Mouse (Mus musculus) heart, adult 2 months (tissue): ENCODE measurements around the gene Alox12. TPM values are rescaled to one million over a fixed set of nuclear protein-coding genes. Genes with fewer than 3 reads are reported as not detected.

Source experiments
- DNase-seq, 2 experiments: peaks; one replicate each; pipeline ENCODE4 v3.0.0; 2021
- H3K27ac ChIP-seq: fragments of 200-600 bp; 2 replicates; pipeline ENCODE4 v1.8.1; 2022
- H3K27me3 ChIP-seq: fragments of 200-500 bp; 2 replicates; pipeline ENCODE4 v1.6.1; 2012; ENCODE audit warnings: mild to moderate bottlenecking, low read length, inconsistent platforms, mixed read lengths; ENCODE audit not compliant: control insufficient read depth, insufficient read depth
- H3K36me3 ChIP-seq: fragments of 200-500 bp; 2 replicates; pipeline ENCODE4 v1.6.1; 2012; ENCODE audit warnings: low read length, inconsistent platforms; ENCODE audit not compliant: control insufficient read depth, insufficient read depth
- H3K4me1 ChIP-seq: fragments of 200-500 bp; 2 replicates; pipeline ENCODE4 v1.6.1; 2011; ENCODE audit warnings: low read length; ENCODE audit not compliant: control insufficient read depth, insufficient read depth
- H3K4me3 ChIP-seq: fragments of 200-600 bp; 2 replicates; pipeline ENCODE4 v1.8.1; 2022
- H3K79me2 ChIP-seq: fragments of 200-500 bp; replicated peaks from 2 replicates; pipeline ENCODE4 v1.6.1; 2012; ENCODE audit warnings: mild to moderate bottlenecking, inconsistent platforms, low read length, moderate library complexity, mixed read lengths; ENCODE audit not compliant: control insufficient read depth, insufficient read depth
- H3K9ac ChIP-seq: fragments of 200-500 bp; 2 replicates; pipeline ENCODE4 v1.6.1; 2012; ENCODE audit warnings: low read depth, mild to moderate bottlenecking, control low read depth, inconsistent platforms, low read length, mixed read lengths
- CTCF ChIP-seq: fragments of 200-600 bp; IDR thresholded peaks from 2 replicates; pipeline ENCODE4 v1.8.1; 2022; ENCODE audit warnings: antibody characterized with exemption, mild to moderate bottlenecking, moderate library complexity
- EP300 ChIP-seq: fragments of 200-500 bp; IDR thresholded peaks from 2 replicates; pipeline ENCODE4 v1.6.1; 2011; ENCODE audit warnings: low read depth, low read length, control low read depth; ENCODE audit not compliant: insufficient read depth
- POLR2A ChIP-seq: fragments of 200-500 bp; IDR thresholded peaks from 2 replicates; pipeline ENCODE4 v1.6.1; 2011; ENCODE audit warnings: mild to moderate bottlenecking, low read depth, low read length, control low read depth; ENCODE audit not compliant: insufficient read depth
- WGBS: fragments of 180-500 bp; shearing (Covaris S2); methylation state at CpG from one replicate; pipeline ENCODE4 v1.1.7; 2018; 5-methylcytosine and 5-hydroxymethylcytosine counted together
- intact Hi-C: fragments of 180-260 bp; cut with DNase I; formaldehyde crosslinking; loops from one replicate; pipeline ENCODE4 v1.15.1; 2025
- polyA plus RNA-seq: library from polyadenylated mRNA; depleted of rRNA; stranded (reverse); fragments of >200 nt; gene quantifications from 2 replicates; pipeline ENCODE4 v1.2.3, GENCODE M21; 2012
- total RNA-seq, 2 experiments: library from RNA; stranded (reverse); gene quantifications; 2 replicates each; pipeline ENCODE4 v1.2.3; 2021

Alox12 gene
- total and polyA plus RNA-seq, 3 experiments, result 2.8 to 6.2 (median 6.0) TPM

- H3K9ac ChIP-seq, result no peak overlapping the region
Observed at GRCm38 (mm10) chr11:70212896-70213295, 42.3 kb downstream of the Alox12 start.

DNA sequence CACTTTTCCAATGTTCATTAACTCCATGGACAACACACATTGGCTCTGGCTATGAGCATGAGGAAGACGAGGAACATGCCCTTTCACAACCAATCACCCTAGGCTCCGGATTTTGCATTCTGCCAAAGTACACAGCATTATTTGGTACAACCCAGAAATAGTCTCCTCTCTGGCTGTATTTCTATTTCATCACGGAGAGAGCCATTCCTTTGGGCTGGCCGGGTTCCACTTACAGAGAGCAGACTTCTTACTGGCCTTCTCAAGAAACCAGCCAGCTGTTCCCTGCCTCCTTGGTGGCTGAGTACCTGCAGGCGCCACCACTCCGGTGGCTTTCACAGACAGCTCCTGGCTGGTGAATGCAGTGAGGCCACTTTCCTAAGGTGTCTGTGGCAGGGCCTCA, 42.7 kb downstream of the Alox12 start, which contains the start of gene Slc16a11:
TSS of gene Slc16a11 (plus strand) at position 330 of the 400 bp plus-strand sequence.
- WGBS, result 53% methylated on average over 6 of the region's 6 CpGs
- H3K79me2 ChIP-seq, result no peaks in the 10 kb centered on the region
- intact Hi-C loops, result loop anchor here (1.0 to 5.0 kb wide), 3 partner anchors 40 to 158 kb away; partner anchors contain the start of gene Asgr1
- no peak for DNase-seq
- H3K4me1 ChIP-seq, result peaks cover 3% of the 10 kb centered on the region
- peak within 1 kb of the TSS; percentile 47 for H3K4me3 ChIP-seq
- H3K27me3 ChIP-seq, result peaks cover 4% of the 10 kb centered on the region; the same call in 1 of the 2 replicates
- H3K27ac ChIP-seq, result no peak within 1 kb of the TSS
- no peaks in the 10 kb centered on the region for H3K36me3 ChIP-seq
- H3K9ac ChIP-seq, result no peak within 1 kb of the TSS
- no peak for TF ChIP-seq POLR2A
- no peak for TF ChIP-seq CTCF
- TF ChIP-seq EP300, result no peak

More at GRCm38 (mm10) chr11:70212896-70213295, 42.3 kb downstream of the Alox12 start:
- H3K27me3 ChIP-seq, result peaks cover 4% of the 10 kb centered on the region; the same call in 1 of the 2 replicates
- H3K4me3 ChIP-seq, result no peak overlapping the region
- no peaks in the 10 kb centered on the region for H3K79me2 ChIP-seq
- no peak overlapping the region for H3K27ac ChIP-seq
- TF ChIP-seq EP300, result no peak
- peak; percentile 86 for TF ChIP-seq CTCF
- no peak for TF ChIP-seq POLR2A
- H3K36me3 ChIP-seq, result no peaks in the 10 kb centered on the region
- DNase-seq, result peak; percentile 68
- intact Hi-C loops, result loop anchor here (1.0 to 5.0 kb wide), 3 partner anchors 41 to 158 kb away; partner anchors contain the start of gene Asgr1
- 8% methylated on average over 9 of the region's 9 CpGs for WGBS
- peaks cover 3% of the 10 kb centered on the region for H3K4me1 ChIP-seq

DNA sequence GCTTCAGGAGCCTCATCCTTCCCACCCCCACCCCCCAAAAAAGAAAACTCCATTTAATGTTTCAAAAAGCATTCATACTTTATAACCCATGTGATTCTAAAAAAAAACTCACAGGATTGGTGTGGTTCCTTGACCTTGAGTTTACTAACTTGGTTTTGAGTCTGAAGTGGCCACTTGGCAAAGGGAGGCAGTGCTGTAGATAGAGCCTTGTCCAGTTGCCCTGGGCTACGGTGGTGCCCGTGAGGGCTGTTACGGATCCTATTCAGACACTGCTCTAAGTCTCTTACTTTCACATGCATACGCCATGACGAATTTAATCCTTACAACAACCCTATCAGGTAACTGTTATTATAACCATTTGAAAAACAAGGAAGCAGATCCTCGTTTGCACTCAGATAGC, 43.2 kb downstream of the Alox12 start:
- Histone ChIP-seq H3K27me3 (peaks cover 4% of the 10 kb centered on the region; the same call in 1 of the 2 replicates), H3K27ac (no peak overlapping the region), H3K79me2 (no peaks in the 10 kb centered on the region), H3K9ac (no peak overlapping the region), H3K4me3 (no peak overlapping the region), H3K36me3 (no peaks in the 10 kb centered on the region), H3K4me1 (peaks cover 4% of the 10 kb centered on the region)
- 75% methylated on average over 6 of the region's 6 CpGs for WGBS
- DNase-seq, result no peak
- TF ChIP-seq CTCF, result no peak
- no peak for TF ChIP-seq POLR2A
- TF ChIP-seq EP300, result no peak
- intact Hi-C loops, result loop anchor here (1.0 to 5.0 kb wide), 3 partner anchors 40 to 157 kb away; partner anchors contain the start of gene Asgr1

GRCm38 (mm10) chr11:70210681-70211080, 44.5 kb downstream of the Alox12 start:
- H3K27me3 ChIP-seq, result peaks cover 4% of the 10 kb centered on the region; the same call in 1 of the 2 replicates
- H3K9ac ChIP-seq, result no peak overlapping the region
- intact Hi-C loops, result loop anchor here (5.0 kb wide), 1 partner anchor 38 kb away; no protein-coding TSS in a partner anchor
- TF ChIP-seq POLR2A (no peak), EP300 (no peak), CTCF (no peak)
- no peaks in the 10 kb centered on the region for H3K36me3 ChIP-seq
- H3K4me1 ChIP-seq, result peaks cover 9% of the 10 kb centered on the region
- H3K79me2 ChIP-seq, result no peaks in the 10 kb centered on the region
- no peak overlapping the region for H3K27ac ChIP-seq
- H3K4me3 ChIP-seq, result no peak overlapping the region
- no peak for DNase-seq
- WGBS, result 91% methylated on average over 2 of the region's 2 CpGs

DNA sequence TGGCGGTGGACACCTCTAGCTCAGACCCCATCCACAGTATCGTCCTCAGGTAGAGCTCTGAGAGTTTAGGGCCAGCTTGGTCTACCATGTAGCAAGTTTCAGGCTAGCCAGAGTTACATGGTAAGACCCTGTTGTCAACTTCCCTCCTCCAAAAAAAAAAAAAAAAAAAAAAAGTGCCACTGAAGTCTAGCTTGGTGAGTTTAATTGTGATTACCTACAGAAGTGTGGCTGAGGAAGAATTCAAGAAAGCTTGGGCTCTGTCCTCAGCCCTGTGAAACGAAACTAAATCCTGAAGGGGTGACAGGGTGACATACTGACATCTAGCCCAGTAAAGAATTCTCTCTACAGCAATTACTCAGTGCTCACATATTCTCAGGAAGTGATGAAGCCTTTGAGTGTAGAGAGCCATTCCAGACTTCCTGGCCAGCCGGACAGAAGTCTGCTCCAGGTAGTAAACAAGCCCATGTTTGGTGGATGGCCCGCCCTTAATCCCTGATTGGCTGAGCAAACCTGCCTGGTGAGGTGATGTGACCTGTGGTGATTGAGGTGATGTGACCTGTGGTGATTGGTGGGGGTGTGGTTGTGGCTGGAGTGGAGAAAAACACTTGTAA, 46.3 kb downstream of the Alox12 start:
- H3K4me1 ChIP-seq, result peaks cover 9% of the 10 kb centered on the region
- H3K9ac ChIP-seq, result no peak overlapping the region
- no peaks in the 10 kb centered on the region for H3K79me2 ChIP-seq
- WGBS, result 67% methylated on average over 5 of the region's 5 CpGs
- H3K27ac ChIP-seq, result no peak overlapping the region
- DNase-seq, result no peak
- H3K27me3 ChIP-seq, result peaks cover 2% of the 10 kb centered on the region; the same call in 1 of the 2 replicates
- no peaks in the 10 kb centered on the region for H3K36me3 ChIP-seq
- intact Hi-C loops, result no loop called here
- TF ChIP-seq POLR2A (no peak), EP300 (no peak), CTCF (no peak)
- H3K4me3 ChIP-seq, result no peak overlapping the region

GRCm38 (mm10) chr11:70207283-70207682, 47.9 kb downstream of the Alox12 start:
- H3K27ac ChIP-seq, result no peak overlapping the region
- peaks cover 6% of the 10 kb centered on the region for H3K4me1 ChIP-seq
- H3K4me3 ChIP-seq, result no peak overlapping the region
- no peaks in the 10 kb centered on the region for H3K79me2 ChIP-seq
- WGBS, result 29% methylated on average over 7 of the region's 7 CpGs
- no peaks in the 10 kb centered on the region for H3K36me3 ChIP-seq
- DNase-seq, result no peak
- no peak overlapping the region for H3K9ac ChIP-seq
- H3K27me3 ChIP-seq, result no peaks in the 10 kb centered on the region
- intact Hi-C loops, result no loop called here
- 0 out of 2 replicates have a peak, but pooled peaks have one; percentile 5 for TF ChIP-seq CTCF
- no peak for TF ChIP-seq POLR2A
